Mouse (Mus musculus): ENCODE data around the gene Cacna1c.

GRCm38 (mm10) chr6:119116290-119116689 is 79.9 kb downstream of the Cacna1c start:
- TF ChIP-seq FLI1 (IDR thresholded peaks at IDR 0.05; ENCODE audit: low read length), result no peak
- TF ChIP-seq GATA1 (IDR thresholded peaks at IDR 0.05; ENCODE audit: borderline replicate concordance, low read length), result no peak

Measured in megakaryocyte, embryonic 14.5 days (primary cell).